In the genomic region with DNA sequence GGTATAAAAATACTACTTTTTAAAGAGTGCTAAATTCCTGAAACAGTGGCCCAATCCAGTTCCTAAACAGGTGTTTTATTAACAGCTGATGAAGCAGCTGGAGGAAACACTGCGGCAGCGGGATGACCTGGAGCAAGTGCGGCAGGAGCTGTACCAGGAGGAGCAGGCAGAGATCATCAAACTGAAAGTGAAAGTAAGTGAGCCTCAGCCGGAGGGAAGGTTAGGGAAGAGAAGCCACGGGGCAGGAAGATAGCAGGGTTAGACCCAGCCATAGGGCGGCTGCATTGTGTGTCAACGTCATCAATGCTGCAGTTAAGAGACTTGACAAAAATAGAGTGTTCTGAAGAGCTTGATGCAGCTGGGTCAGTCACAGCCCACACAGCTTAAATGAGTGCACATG, we compare ENCODE assay signal across 8 mouse cellular contexts. TPM values are rescaled to one million over a fixed set of nuclear protein-coding genes. Genes with fewer than 3 reads are reported as not detected.
DNase-seq lines count a peak whose midpoint lies in the region; TF ChIP-seq lines count a peak whose summit lies in the region.

No protein-coding gene starts in this region.

- H3K4me3 ChIP-seq in layer of hippocampus, adult 2 months: peak overlapping the region; percentile 36; the same call in 1 of the 2 replicates
- peak overlapping the region; percentile 47 for H3K4me3 ChIP-seq in bone marrow macrophage, adult 2 months (ENCODE audit: insufficient read depth, low read length)

- TF ChIP-seq CTCF in layer of hippocampus, adult 2 months (conservative IDR thresholded peaks at IDR 0.05): no peak
- TF ChIP-seq CTCF in bone marrow macrophage, adult 2 months (IDR thresholded peaks at IDR 0.05; ENCODE audit: low read depth, low read length): no peak

- H3K27ac ChIP-seq in layer of hippocampus, adult 2 months: no peak overlapping the region
- H3K27ac ChIP-seq in bone marrow macrophage, adult 2 months (ENCODE audit: insufficient read depth, low read depth, low read length): no peak overlapping the region

- H3K4me1 ChIP-seq in bone marrow macrophage, adult 2 months (ENCODE audit: control insufficient read depth, insufficient read depth, low read length): peaks cover 8% of the 10 kb centered on the region; the same call in 1 of the 2 replicates

- no peak for DNase-seq in layer of hippocampus, adult 2 months (ENCODE audit: low spot score in 2 of 2)
- no peak for DNase-seq in layer of hippocampus, adult 11-12 months (ENCODE audit: low spot score)
- DNase-seq in induced T-regulatory cell, adult 2 months (ENCODE audit: low read depth): peak; percentile 87
- DNase-seq in lung, postnatal 36 days: peak; percentile 52
- no peak for DNase-seq in right cerebral cortex, adult 2 months (ENCODE audit: low spot score in 2 of 2)
- no peak for DNase-seq in right cerebral cortex, postnatal 36 days (ENCODE audit: low spot score in 2 of 2)
- DNase-seq in layer of hippocampus, postnatal 36 days: no peak

- TF ChIP-seq POLR2A in bone marrow macrophage, adult 2 months (IDR thresholded peaks at IDR 0.05; ENCODE audit: borderline replicate concordance, low read depth, low read length): no peak

RNA-seq across cellular contexts. Expression of gene Mns1, which starts 11.6 kb away (rescaled TPM):
- total RNA-seq in layer of hippocampus, adult 2 months (2021): 1 to 10 TPM; 1.2 to 2.4 TPM
- 3.8 and 7.3 TPM in 2 replicates for polyA plus RNA-seq in bone marrow macrophage, adult 2 months (2012; ENCODE audit: insufficient read depth, insufficient read length, missing spikeins)
- 1 to 10 TPM; 1.3 to 1.9 TPM for total RNA-seq in layer of hippocampus, postnatal 36 days (2021)

RNA-seq across cellular contexts. Expression of gene Tex9, which starts 42.6 kb away (rescaled TPM):
- total RNA-seq in layer of hippocampus, adult 2 months (2021): 1 to 10 TPM; 6.5 to 7.3 TPM
- 6.2 and 7.4 TPM in 2 replicates for polyA plus RNA-seq in bone marrow macrophage, adult 2 months (2012; ENCODE audit: insufficient read depth, insufficient read length, missing spikeins)
- 1 to 10 TPM; 5.8 to 6.8 TPM for total RNA-seq in layer of hippocampus, postnatal 36 days (2021)

Comparison
In these comparisons a context has a peak if more than half of its experiments do, and no peak if none do; other contexts are left out.
1. DNase-seq: peak in induced T-regulatory cell, adult 2 months (single experiment) and lung, postnatal 36 days (single experiment); none in layer of hippocampus, adult 2 months (0 of 2), layer of hippocampus, adult 11-12 months (single experiment), right cerebral cortex, adult 2 months (0 of 2), right cerebral cortex, postnatal 36 days (0 of 2) and layer of hippocampus, postnatal 36 days (0 of 2).